Mouse (Mus musculus) right cerebral cortex, adult 2 months (tissue): ENCODE measurements around the gene S100a4.

Source experiments
- DNase-seq, 2 experiments: peaks; one replicate each; pipeline ENCODE4 v3.0.0; 2021 to 2022; ENCODE audit warnings: low spot score in 2 of 2

S100a4 gene

DNA sequence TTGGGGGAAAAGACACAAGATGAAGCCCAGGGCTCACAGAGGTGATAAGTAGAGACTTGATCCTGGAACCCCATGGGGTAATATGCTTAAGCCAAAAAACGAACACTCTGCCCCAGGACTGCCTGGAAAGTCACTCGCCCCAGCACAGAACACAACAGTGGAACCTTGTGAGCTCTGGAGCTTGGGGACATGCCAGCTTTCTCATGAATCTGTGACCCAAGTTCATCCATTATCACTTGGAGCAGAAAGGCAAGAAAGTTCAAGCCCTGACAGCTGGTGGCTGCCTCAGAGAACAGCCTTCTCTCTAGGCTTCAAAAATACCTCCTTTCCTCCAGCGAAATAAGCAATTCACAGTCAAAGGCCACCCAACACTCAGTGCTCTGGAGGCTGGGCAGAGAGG, 4.2 kb upstream of the S100a4 start:
- no peak for DNase-seq

DNA sequence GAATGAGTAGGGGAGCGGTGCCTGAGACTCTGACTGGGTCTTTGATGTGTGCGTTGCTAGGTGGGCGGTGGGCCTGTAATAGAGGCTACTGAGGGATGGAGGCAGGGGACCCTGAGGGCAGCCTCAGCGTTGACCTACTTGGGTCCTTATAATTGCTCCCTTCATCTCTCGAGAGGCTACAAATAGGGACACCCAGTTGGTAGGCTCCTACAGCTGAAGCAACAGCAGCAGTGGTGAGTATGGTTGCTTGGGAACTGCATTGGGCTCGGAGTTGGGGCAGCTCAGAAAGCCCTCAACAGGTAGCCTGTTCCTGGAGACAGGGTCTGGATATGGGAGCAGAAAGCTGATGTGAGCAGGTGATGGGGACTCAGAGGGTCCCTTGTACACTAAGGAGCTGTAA, 3.5 kb upstream of the S100a4 start:
- no peak for DNase-seq

DNA sequence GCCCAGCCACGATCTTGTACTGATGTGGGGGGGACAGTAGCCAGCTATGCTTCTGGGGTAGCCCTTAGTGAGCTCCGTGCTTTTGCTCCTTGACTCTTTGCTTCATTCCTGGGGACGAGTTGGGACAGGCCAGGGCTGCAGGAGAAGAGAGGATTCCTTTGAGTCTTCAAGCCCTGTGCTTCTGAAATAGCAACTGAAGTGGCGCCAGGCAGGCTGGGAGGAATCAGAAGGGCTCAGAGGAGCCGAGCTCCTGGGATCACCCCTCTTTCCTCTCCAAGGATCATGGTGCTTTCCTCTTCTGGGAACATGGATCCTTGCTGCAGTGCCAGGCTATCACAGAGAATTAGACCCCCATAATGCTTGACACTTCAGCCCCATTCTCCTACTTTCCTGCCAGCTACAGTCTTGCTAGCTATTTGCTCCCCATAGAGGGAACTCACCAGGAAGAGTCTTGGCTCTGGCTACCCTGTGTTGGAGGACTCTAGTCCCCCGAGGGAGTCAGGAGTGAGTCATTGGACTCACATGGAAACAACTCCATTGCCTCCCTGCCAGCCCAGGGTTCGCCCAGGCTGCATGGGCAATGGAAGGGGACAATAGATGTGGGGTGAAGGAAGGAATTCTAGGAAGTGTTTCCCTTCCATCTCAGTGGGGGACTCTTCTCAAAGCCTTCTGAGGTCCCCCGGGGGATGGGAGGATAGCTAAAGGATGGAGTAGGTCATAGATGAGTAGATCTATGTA, 2.9 kb upstream of the S100a4 start:
- DNase-seq: no peak

DNA sequence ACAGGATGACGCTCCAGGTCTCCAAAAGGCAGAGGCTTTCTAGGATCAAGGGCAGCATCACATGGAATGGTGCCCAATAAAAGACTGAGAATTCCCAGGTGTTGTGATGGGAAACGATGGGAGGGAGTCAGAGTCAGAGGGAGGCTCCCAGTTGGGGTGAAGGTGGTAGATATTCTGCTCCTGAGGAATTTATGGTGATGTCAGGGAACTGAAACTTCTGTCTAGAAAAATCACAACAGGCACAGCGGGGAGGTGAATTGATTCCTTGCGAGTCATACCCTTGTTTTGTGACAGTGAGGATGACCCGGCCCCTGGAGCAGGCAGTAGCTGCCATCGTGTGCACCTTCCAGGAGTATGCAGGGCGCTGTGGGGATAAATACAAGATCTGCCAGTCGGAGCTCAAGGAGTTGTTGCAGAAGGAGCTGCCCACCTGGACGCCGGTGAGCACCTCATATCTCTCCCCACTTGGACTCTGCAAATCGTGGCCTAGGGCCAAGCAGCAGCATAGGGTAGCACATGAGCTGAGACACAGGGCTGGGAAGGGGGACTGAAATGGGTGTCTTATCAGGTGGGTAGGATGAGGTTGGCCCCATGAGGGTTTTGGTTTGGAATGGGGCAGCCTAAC, 2.0 kb upstream of the S100a4 start, which contains the start of gene Gm42674:
Gene Gm42674, plus strand, starts transcription at position 419 of the 625 bp plus-strand sequence.
- DNase-seq: no peak

DNA sequence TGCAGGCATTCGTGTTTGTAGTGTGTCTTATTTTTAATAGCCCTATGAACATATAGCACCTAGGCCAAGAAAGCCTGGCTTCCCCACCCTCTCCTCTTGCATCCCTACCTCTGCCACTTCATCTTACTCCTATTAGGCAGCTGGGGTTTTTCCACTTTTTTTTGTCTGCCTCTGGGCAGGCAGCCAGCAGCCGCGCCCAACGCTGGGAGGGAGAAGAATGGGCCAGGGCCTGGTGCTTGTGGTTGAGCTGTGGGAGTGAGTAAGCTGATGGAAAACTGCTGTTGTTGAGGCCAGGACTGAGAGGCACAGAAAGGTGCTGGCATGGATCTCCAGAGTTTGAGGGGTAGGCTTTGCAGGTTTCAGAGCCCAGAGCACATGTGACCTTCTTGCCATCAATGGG, 845 bp downstream of the S100a4 start:
- peak; percentile 75 to 76 for DNase-seq

DNA sequence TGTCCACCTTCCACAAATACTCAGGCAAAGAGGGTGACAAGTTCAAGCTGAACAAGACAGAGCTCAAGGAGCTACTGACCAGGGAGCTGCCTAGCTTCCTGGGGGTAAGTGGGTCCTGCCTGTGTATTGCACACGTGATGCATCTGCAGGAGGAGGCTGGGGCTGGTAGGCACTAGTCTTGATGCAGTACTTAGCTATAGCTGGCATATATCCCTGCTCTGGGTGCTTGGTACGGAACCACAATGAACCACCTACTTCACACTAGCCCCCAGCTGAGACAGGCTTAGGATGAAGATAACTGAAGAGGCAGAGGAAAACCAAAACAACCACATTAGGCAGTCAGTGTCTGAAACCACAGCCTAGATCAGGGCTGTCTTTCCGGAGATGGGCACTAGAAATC, 1.5 kb downstream of the S100a4 start:
- no peak for DNase-seq

DNA sequence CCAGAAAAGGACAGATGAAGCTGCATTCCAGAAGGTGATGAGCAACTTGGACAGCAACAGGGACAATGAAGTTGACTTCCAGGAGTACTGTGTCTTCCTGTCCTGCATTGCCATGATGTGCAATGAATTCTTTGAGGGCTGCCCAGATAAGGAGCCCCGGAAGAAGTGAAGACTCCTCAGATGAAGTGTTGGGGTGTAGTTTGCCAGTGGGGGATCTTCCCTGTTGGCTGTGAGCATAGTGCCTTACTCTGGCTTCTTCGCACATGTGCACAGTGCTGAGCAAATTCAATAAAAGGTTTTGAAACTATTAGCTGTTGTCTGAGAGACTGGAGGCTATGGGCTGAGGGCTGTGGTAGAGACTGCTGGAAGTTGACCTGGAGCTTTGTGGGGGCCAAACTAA, 2.2 kb downstream of the S100a4 start:
- DNase-seq: no peak

DNA sequence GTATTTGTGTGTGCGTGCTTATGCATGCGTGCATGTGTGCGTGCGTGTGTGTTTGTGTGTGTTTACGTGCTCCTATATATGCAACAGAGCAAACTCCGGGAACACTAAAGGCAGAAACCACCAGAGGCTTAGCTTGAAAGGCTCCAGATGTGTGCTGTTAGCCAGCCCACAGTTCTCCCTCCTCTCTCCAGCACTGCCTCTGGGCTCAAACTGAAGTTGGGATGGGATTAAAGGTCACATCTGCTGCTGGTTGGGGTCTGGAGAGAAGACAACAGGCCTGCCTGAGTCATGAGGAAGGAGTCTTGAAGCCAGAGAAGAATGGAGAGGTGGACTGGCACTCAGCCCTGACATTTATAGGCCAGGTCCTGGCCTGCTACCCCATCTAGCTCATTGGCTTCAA, 2.6 kb downstream of the S100a4 start:
- no peak for DNase-seq

DNA sequence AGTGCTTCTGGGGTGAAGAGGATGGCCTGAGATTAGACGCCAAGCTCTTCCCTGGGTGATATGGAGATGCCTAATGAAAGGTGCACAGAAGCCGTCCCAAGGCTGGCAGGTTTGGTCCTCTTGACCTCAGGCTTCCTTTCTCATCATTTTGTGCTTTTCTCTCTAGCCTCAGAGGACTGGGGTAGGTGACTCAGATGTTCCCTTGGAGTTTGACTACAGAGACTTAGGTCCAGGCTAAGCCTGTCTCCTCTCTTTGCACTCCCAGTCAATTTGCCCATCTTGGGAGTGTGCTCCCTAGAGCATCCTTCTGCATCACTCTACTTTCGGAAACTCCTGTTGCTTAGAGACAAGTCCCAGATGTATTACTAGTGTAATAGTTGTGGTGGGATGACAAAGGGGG, 3.8 kb downstream of the S100a4 start:
- DNase-seq: no peak

DNA sequence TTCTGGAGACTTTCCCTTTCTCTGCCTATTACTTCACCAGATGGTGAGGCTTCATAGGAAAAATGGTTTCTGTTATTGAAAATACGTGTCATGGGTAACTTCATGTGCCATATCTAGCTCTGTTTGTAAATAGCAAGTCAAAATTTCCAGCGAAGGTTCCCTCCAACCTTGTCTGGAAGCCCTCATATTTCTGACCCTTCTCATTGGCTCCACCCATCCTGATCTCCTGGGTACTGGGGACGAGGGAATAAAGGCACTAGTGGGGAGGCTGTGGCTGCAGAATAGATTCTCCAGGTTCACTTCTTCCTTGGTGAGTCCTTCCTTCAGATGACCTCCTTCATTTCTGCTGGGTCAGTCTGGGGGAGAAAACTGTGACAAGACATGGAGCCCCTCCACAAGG, 4.7 kb downstream of the S100a4 start, which contains the start of gene S100a5:
Gene S100a5, plus strand, starts transcription at position 301 of the 400 bp plus-strand sequence.
- DNase-seq: no peak

DNA sequence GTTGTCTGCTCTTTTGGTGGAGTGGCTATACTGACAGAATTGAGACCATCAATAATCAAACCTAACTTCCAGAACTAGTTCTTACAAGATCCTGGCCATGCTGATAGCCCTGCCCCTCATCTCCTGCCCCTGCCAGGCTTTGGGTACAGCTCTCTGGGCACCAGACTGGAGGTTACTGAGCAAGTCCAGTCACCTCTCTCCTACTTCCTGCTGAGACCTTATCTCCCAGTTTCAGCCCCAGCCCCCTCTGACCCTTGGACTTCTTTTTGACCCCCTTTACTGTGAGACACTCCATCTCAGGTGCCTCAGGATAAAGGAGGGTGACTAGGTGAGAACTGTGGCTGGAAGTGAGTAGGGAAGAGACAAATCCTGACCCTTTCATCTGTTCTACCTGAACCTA, 5.5 kb downstream of the S100a4 start:
- no peak for DNase-seq

DNA sequence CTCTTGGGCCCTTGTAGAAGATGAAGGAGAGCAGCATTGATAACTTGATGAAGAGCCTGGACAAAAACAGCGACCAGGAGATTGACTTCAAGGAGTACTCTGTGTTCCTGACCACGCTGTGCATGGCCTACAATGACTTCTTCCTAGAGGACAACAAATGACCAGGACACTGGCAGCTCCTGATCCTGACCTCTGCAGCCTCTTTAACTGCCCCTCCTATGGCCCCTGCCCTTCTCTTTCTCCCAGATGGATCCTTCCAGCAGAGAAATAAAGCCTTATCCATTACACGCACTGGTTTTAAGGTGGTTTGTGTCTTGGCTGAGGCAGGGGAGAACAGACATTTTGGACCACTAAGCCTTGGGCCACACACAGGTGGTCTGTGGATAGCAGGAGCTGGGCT, 7.9 kb downstream of the S100a4 start:
- no peak for DNase-seq

DNA sequence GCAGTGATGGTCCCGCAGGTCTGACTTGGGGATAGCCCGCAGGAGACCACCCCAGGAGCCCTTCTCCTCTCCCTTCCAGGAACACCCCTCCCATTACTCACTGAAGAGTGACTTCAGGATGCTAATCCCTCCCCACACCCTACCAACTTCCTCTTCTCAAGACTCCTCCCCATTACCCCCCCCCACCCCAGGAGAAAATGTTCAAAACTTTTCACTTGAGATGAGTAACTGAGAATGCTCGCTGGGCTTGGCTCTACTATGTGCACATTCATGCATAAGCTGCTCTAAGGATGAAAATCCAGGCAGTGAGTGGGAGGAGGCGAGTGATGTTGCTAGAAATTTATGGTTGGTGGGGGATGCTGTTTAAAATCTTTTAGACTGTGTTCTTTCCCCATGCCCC, 8.5 kb downstream of the S100a4 start:
- DNase-seq: no peak

DNA sequence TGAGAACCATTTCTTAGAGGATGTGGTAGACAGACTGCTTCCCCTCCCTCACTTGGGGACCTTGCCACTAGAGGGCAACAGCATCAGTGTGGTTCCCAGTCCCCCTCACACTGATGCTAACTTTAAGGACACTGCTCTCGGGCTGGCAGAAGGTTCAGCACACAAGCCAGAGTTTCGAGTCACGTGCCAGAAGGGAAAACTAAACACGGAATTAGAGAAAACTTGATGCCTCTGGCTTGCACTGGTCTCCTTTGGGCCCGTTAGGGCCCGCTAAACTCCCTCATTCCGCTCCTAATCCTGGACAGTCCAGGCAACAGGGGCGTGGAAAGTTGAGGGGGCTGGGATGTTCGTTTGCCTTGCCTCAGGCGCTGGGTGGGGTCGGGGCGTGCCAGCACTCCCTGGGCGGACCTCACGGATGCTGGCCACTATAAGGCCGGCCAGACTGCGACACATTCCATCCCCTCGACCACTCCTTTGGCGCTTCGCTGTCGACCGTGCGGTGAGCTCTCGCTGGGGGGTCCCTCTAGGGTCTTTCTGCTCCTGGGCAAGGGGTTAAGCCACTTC, 9.2 kb downstream of the S100a4 start, which contains the start of gene S100a6:
Gene S100a6, plus strand, starts transcription at position 155 of the 564 bp plus-strand sequence.
- DNase-seq: peak; percentile 47 to 56

DNA sequence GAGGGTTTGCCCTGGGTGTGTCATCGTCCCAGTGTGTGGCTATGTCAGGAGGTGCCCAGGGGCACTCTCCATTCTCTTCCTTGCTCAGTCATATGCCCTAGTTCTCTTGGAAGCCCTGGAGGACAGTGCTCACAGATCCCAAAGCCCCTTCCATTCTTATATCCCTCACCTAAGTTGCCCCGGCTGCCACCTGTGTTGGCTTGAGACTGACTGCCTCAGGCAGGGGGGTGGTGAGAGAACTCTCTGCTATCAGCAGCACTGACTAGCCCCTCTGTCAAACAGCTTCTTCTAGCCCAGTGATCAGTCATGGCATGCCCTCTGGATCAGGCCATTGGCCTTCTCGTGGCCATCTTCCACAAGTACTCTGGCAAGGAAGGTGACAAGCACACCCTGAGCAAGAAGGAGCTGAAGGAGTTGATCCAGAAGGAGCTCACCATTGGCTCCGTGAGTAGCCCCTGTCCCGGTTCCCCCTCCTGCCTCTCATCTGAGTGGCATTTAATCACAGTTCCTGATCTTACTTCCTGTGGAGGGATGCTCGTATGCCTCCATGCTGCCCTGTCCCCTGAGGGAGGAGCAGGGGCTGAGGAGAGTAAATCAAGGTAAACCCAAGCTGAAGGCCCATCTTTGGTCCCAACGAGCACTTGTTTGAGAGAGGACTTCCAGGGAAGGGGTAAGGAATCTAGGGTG, 10.0 kb downstream of the S100a4 start:
- DNase-seq: no peak

DNA sequence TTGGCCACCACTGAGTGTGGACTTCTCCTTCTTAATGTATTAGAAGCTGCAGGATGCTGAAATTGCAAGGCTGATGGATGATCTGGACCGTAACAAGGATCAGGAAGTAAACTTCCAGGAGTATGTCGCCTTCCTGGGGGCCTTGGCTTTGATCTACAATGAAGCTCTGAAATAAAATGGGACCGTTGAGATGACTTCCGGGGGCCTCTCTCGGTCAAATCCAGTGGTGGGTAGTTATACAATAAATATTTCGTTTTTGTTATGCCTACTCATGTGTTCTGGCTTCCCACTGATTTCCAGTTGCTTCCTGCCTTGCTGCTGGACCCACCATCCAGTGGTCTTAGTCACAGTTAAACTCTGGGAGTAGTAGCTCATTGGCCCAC, 10.6 kb downstream of the S100a4 start:
- no peak for DNase-seq

DNA sequence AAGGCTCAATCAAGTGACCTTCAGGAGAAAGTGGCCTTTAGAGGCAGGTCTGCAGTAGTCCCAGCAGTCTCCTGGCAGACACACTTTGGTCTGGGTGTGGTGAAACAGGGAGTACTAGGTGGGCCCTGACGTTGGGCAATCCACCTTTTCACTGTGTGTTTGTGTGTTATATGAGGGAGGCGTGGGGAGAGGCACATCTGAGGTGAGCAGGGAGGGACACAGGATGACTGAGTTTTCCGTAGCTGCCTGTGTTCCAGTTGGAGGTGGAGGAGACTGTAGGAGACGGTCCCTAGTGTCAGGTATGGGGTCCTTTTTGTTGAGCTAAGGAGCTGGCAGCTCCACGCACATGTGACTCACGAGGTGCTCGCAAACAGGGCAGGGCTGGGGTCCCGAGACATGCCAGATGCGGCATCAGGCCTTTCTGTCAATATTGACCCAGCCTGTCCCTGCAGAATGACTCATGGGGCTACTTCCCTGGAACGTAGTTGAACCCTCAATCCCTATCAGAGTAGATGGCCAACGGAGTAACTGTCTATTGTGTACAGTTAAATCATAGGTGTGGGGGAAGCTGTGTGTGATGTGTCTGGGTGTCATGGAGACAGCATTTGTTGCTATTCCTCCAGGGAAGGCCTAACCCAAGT, 11.2 kb downstream of the S100a4 start:
- DNase-seq: no peak

DNA sequence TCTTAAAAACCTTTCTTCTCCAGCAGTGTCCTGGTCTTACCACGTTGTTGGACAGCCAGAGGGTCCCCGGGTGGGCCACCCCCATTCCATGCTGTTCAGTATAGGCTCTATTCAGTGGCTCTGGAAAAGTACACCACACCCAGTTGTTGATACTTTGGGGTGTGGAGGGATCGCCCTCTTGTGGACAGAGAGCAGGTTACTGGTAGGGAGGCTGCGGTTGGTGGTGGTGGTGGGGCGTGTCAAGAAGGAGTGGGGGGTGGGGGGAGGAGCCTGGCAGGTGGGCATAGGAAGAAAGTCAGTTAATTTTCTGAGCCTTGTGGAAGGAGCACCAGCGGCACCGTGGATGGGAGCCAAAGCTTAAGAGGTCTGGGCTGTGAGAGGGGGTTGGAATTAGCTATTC, 11.8 kb downstream of the S100a4 start:
- DNase-seq: peak; percentile 80 to 82

DNA sequence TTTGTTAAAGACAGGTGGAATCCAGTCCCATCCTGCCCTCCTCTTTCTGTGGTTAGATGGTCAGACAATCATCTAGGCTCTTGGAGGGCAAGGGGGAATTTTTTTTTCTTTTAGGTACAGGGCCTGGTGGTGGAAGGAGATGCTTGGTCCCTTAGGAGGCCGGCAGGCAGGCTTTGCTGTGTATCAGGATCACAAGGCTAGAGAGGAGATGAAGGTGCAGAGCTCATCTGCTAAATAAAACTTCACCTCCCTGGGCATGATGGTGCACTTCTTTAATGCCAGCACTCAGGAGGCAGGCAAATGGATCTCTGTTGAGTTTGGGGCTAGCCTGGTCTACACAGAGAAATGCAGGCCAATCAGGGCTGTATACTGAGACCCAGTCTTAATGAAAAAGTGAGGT, 12.3 kb downstream of the S100a4 start:
- DNase-seq: no peak

DNA sequence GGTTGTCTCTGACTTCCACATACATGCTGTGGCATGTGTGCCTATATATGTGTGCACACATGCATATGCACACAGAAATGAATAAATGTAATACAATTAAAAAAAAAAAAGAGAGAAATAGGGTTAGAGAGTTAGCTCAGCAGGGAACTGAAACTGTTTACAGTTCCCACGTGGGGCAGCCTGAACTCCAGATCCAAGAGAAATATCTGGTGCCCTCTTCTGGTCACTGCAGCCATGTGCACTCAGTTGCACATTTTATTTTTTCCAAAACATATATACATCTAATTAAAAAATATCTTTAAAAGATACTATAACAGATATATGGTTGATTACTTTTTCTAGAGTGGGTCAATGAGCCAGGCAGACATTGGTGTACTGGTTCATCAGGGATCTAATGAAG, 14.0 kb downstream of the S100a4 start:
- no peak for DNase-seq

DNA sequence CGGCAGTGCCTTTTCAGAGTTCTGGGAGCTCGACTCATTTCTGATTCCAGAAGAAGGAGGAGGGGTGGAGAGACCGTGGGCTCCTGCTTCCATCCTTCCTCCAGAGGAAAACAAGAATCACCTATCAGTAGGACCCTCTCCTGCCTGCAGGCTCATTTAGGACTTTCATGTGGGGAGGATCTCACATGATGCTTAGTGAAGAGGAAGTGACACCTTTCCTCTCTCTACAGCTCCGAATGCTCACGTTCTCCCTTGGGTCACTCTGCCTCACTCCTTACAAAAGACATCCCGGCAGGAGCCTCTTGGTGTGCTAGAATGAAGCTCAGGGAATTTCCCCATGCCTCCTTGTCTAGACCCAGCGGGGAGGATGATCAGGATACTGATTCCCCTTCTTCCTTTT, 18.0 kb downstream of the S100a4 start:
- no peak for DNase-seq

DNA sequence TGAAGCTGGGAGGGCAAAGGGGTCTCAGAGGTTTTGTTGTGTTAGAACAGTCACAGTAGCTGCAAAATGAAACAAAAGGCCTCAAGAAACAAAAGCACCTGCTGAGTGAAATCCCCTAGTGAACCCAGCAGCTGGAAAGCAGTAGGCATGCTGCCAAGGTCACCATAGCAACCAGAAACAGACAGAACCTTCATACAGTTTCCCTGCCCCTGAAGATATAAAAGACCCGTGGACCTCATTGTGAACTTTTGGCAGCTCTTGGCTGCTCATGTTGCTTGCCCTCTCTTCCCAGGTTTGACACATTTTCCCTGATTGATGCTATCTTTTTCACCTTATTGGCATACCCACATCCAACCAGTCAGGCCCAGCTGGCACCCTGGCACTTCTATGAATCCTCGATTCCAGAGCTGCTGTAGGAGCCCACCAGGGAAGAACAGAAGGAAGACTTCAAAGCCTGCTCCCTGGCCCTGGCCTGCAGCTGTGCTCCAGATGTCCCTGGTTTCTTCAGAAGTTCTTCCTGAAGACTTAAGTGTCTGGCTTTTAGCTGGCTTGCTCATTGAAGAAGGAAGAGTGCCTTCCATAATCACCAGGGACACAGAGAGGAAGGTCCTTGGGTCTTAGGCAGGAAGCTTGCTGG, 20.0 kb downstream of the S100a4 start:
- DNase-seq: peak in 1 of 2 experiments; percentile 31
